Mouse (Mus musculus) liver, embryonic 15.5 days (tissue): ENCODE measurements around the gene Sh3bp4. TPM values are rescaled to one million over a fixed set of nuclear protein-coding genes. Genes with fewer than 3 reads are reported as not detected.

Experiments
- ATAC-seq: fragments of 200-750 bp; cut with Nextera tagmentation; 2 replicates; pipeline ENCODE4 v1.8.0; 2017; ENCODE audit warnings: moderate number of reproducible peaks, mild to moderate bottlenecking, moderate library complexity; ENCODE audit not compliant: insufficient read depth
- H3K27ac ChIP-seq: fragments of 300-500 bp; sonication (generic); replicated peaks from 2 replicates; pipeline ENCODE4 v1.5.1; 2015; ENCODE audit warnings: mild to moderate bottlenecking, inconsistent platforms
- H3K27me3 ChIP-seq: fragments of 300-500 bp; sonication (generic); 2 replicates; pipeline ENCODE4 v1.6.1; 2015; ENCODE audit warnings: mild to moderate bottlenecking, inconsistent platforms
- H3K36me3 ChIP-seq: fragments of 300-500 bp; sonication (generic); replicated peaks from 2 replicates; pipeline ENCODE4 v1.6.1; 2015; ENCODE audit warnings: moderate library complexity, mild to moderate bottlenecking, inconsistent platforms
- H3K4me1 ChIP-seq: fragments of 300-500 bp; sonication (generic); replicated peaks from 2 replicates; pipeline ENCODE4 v1.6.1; 2015; ENCODE audit warnings: inconsistent platforms
- H3K4me2 ChIP-seq: fragments of 300-500 bp; sonication (generic); 2 replicates; pipeline ENCODE4 v1.6.1; 2015; ENCODE audit warnings: moderate library complexity, mild to moderate bottlenecking, inconsistent platforms
- H3K4me3 ChIP-seq: fragments of 300-500 bp; sonication (generic); replicated peaks from 2 replicates; pipeline ENCODE4 v1.5.1; 2015; ENCODE audit warnings: mild to moderate bottlenecking, inconsistent platforms
- H3K9ac ChIP-seq: fragments of 300-500 bp; sonication (generic); 2 replicates; pipeline ENCODE4 v1.6.1; 2015; ENCODE audit warnings: moderate library complexity, mild to moderate bottlenecking, inconsistent platforms
- H3K9me3 ChIP-seq: fragments of 300-500 bp; sonication (generic); replicated peaks from 2 replicates; pipeline ENCODE4 v1.6.1; 2016; ENCODE audit warnings: inconsistent platforms
- WGBS: fragments of 180-500 bp; shearing (Covaris S2); methylation state at CpG from one replicate; pipeline ENCODE4 v1.1.7; 2015; ENCODE audit warnings: mixed read lengths; ENCODE audit not compliant: insufficient replicate concordance; 5-methylcytosine and 5-hydroxymethylcytosine counted together
- polyA plus RNA-seq: library from polyadenylated mRNA; unstranded; fragments of >200 nt; fragmentation: Nextera tagmentation; extraction: Ambion mirVana; gene quantifications from 2 replicates; pipeline ENCODE4 v1.2.1, GENCODE M21; 2015

The Sh3bp4 gene
- polyA plus RNA-seq, 1 experiment from 2014 or later = 0.99 TPM

DNA sequence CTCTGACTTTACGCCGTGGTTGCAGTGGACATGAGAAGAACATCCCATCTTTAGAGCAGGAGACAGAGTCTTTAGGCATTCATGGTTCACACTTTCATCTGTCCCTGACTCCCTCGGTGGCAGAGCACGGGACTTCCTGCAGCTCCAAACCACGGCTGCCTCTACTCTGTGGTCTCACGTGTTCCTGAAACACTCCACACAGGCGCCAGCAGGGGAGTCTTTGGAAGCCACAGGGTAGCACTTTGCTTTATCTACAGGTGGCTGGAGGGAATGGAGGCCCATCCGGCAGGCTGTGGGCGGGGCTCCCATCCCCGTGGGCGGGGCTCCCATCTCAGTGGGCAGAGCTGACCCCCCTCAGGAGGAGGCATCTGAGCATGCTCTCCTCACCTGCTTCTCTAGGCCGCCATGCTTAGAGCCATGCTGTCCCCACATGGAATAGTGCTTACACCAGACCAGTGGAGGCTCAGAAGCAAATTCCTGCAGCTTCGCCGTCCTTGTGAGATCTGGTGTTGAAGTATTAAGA lies 60.9 kb downstream of the Sh3bp4 start:
- no peak overlapping the region for H3K4me2 ChIP-seq
- no peaks in the 10 kb centered on the region for H3K36me3 ChIP-seq
- H3K27me3 ChIP-seq = no peaks in the 10 kb centered on the region
- H3K9me3 ChIP-seq = no peaks in the 10 kb centered on the region
- H3K9ac ChIP-seq = no peak overlapping the region
- no peaks in the 10 kb centered on the region for H3K4me1 ChIP-seq
- H3K4me3 ChIP-seq = no peak overlapping the region
- ATAC-seq = no peak
- H3K27ac ChIP-seq = no peak overlapping the region
- 44% methylated on average over 14 of the region's 14 CpGs for WGBS

- Histone ChIP-seq H3K27ac (no peak overlapping the region), H3K27me3 (no peaks in the 10 kb centered on the region), H3K4me1 (no peaks in the 10 kb centered on the region), H3K4me2 (no peak overlapping the region), H3K9me3 (no peaks in the 10 kb centered on the region), H3K9ac (no peak overlapping the region), H3K36me3 (no peaks in the 10 kb centered on the region), H3K4me3 (no peak overlapping the region)
- WGBS = 64% methylated on average over 8 of the region's 8 CpGs
- ATAC-seq = no peak
Observed at GRCm38 (mm10) chr1:89131707-89132106, 61.5 kb downstream of the Sh3bp4 start.

DNA sequence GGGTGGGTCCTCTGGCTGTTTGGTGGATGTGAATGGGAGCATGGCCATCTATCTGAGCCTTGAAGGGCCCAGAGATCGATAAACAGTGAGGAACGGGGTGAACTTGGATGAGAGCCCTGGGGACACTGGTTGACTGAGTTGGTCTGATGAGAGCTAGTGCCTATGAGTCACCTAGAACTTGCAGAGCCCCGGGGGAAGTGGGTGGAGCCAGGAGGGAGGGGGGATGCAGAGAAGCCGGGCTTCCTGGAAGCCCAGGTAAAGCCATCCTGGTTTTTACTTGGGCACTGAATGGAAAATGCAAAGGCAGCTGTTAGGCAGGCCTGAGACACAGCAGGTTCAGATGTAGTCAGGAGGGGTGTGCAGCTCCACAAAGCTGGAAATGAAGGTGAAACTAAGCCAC lies 63.1 kb downstream of the Sh3bp4 start:
- no peak overlapping the region for H3K9ac ChIP-seq
- H3K27me3 ChIP-seq = no peaks in the 10 kb centered on the region
- no peaks in the 10 kb centered on the region for H3K36me3 ChIP-seq
- H3K4me2 ChIP-seq = no peak overlapping the region
- no peak overlapping the region for H3K27ac ChIP-seq
- no peaks in the 10 kb centered on the region for H3K4me1 ChIP-seq
- ATAC-seq = no peak
- H3K4me3 ChIP-seq = no peak overlapping the region
- H3K9me3 ChIP-seq = no peaks in the 10 kb centered on the region
- WGBS = 43% methylated on average over 4 of the region's 4 CpGs

- no peak for ATAC-seq
- no peak overlapping the region for H3K4me3 ChIP-seq
- H3K4me2 ChIP-seq = no peak overlapping the region
- no peaks in the 10 kb centered on the region for H3K9me3 ChIP-seq
- no peaks in the 10 kb centered on the region for H3K27me3 ChIP-seq
- no peak overlapping the region for H3K27ac ChIP-seq
- no peak overlapping the region for H3K9ac ChIP-seq
- 54% methylated on average over 4 of the region's 4 CpGs for WGBS
- H3K36me3 ChIP-seq = no peaks in the 10 kb centered on the region
- H3K4me1 ChIP-seq = no peaks in the 10 kb centered on the region
Observed at GRCm38 (mm10) chr1:89133717-89134116, 63.5 kb downstream of the Sh3bp4 start.

- Histone ChIP-seq H3K36me3 (no peaks in the 10 kb centered on the region), H3K27me3 (no peaks in the 10 kb centered on the region), H3K4me3 (no peak overlapping the region), H3K9me3 (no peaks in the 10 kb centered on the region), H3K4me2 (no peak overlapping the region), H3K9ac (no peak overlapping the region), H3K27ac (no peak overlapping the region), H3K4me1 (no peaks in the 10 kb centered on the region)
- ATAC-seq = no peak
- 70% methylated on average over 13 of the region's 13 CpGs for WGBS
Observed at GRCm38 (mm10) chr1:89136089-89136811, 66.0 kb downstream of the Sh3bp4 start.

GRCm38 (mm10) chr1:89137086-89137816 lies 67.0 kb downstream of the Sh3bp4 start:
- Histone ChIP-seq H3K4me3 (no peak overlapping the region), H3K9me3 (no peaks in the 10 kb centered on the region), H3K27me3 (no peaks in the 10 kb centered on the region), H3K36me3 (no peaks in the 10 kb centered on the region), H3K4me2 (no peak overlapping the region), H3K27ac (no peak overlapping the region), H3K9ac (no peak overlapping the region), H3K4me1 (no peaks in the 10 kb centered on the region)
- no peak for ATAC-seq
- 71% methylated on average over 13 of the region's 13 CpGs for WGBS

DNA sequence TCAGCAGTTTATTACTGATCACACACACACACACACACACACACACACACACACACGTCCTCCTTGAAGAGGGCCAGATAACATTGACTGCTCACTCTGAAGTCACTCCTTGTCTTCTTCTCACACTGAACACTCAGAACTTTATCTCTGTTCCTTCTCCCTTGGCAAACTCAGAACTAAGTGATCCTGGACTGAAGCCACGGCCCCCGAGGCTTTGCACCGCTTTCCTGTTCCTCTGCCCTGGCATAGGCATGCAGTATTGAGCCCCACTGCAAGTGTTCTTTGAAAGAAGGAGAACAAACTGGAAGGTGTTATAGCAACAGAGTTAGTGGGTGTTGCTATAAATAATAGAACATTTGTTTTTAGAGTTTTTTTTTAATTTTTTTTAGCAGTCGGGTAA lies 68.1 kb downstream of the Sh3bp4 start:
- WGBS = 46% methylated on average over 5 of the region's 5 CpGs
- ATAC-seq = no peak

DNA sequence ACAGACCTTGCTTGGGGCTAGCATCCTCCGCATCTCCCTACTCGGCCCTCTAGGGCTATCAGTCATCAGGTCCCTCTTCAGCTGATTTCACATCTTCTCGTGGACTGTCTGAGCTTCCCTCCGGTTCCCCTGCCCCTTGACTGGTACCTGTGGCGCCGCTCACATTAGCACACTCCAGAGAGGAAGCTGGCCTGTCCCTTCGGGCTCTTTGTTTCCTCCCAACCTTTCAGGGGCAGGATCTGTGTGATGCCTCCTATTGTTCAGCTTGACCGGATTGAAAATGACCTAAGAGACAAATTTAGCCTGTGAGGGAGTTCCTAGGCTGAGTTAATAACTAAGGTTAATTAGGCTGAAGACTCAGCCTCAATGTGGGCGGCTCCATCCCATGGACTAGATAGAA lies 69.9 kb downstream of the Sh3bp4 start:
- no peaks in the 10 kb centered on the region for H3K4me1 ChIP-seq
- no peak overlapping the region for H3K4me3 ChIP-seq
- no peak overlapping the region for H3K27ac ChIP-seq
- WGBS = 60% methylated on average over 9 of the region's 9 CpGs
- ATAC-seq = no peak
- no peaks in the 10 kb centered on the region for H3K9me3 ChIP-seq
- no peak overlapping the region for H3K4me2 ChIP-seq
- H3K36me3 ChIP-seq = no peaks in the 10 kb centered on the region
- H3K9ac ChIP-seq = no peak overlapping the region
- no peaks in the 10 kb centered on the region for H3K27me3 ChIP-seq

More for the DNA sequence above, 68.1 kb downstream of the Sh3bp4 start:
- no peaks in the 10 kb centered on the region for H3K4me1 ChIP-seq
- no peak overlapping the region for H3K27ac ChIP-seq
- H3K4me3 ChIP-seq = no peak overlapping the region
- no peaks in the 10 kb centered on the region for H3K9me3 ChIP-seq
- H3K27me3 ChIP-seq = no peaks in the 10 kb centered on the region
- H3K36me3 ChIP-seq = no peaks in the 10 kb centered on the region
- no peak overlapping the region for H3K4me2 ChIP-seq
- H3K9ac ChIP-seq = no peak overlapping the region

DNA sequence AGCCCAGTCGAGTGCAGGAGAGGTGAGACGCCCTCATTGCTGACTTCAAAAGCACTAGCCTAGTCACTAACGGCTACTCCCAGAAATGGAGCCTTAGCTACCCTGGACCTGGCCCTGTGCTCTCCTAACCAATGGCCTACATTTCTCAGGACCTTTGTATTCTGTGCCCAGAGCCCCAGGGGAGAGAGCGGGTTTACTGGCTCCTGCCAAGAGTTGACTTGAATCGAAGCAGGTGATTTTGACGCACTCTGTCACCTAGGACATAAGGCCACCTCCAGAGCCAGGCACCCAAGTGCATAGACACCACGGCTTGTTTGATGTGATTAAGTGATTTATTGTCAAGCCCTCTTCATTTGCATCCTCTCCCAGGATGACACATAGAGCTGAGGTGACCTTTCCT lies 80.9 kb downstream of the Sh3bp4 start:
- no peaks in the 10 kb centered on the region for H3K36me3 ChIP-seq
- H3K9ac ChIP-seq = no peak overlapping the region
- H3K27ac ChIP-seq = no peak overlapping the region
- H3K9me3 ChIP-seq = no peaks in the 10 kb centered on the region
- 66% methylated on average over 7 of the region's 7 CpGs for WGBS
- H3K4me2 ChIP-seq = no peak overlapping the region
- H3K4me1 ChIP-seq = no peaks in the 10 kb centered on the region
- H3K27me3 ChIP-seq = no peaks in the 10 kb centered on the region
- no peak overlapping the region for H3K4me3 ChIP-seq
- no peak for ATAC-seq

DNA sequence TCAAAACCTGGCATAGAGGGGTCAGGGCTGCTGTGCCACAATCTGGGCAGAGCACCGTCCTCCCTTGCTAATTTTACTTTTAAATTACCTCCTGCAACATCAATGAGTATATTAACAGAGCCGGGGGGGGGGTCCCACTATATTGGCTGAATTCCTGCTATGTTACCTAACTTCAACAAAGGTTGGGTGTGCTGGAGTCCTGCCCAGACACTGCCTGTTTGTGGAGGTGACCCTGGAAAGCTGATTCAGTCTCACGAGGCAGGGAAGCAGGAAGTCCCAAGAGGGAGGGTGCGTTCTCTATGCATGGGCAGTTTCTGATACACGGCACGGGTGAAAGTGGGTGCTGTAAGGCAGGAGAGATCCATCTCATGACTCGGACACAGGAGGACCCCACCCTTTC lies 82.4 kb downstream of the Sh3bp4 start:
- no peak overlapping the region for H3K4me3 ChIP-seq
- no peak overlapping the region for H3K4me2 ChIP-seq
- no peaks in the 10 kb centered on the region for H3K4me1 ChIP-seq
- H3K9ac ChIP-seq = no peak overlapping the region
- no peak overlapping the region for H3K27ac ChIP-seq
- 58% methylated on average over 7 of the region's 7 CpGs for WGBS
- no peaks in the 10 kb centered on the region for H3K36me3 ChIP-seq
- H3K9me3 ChIP-seq = no peaks in the 10 kb centered on the region
- H3K27me3 ChIP-seq = no peaks in the 10 kb centered on the region
- no peak for ATAC-seq

DNA sequence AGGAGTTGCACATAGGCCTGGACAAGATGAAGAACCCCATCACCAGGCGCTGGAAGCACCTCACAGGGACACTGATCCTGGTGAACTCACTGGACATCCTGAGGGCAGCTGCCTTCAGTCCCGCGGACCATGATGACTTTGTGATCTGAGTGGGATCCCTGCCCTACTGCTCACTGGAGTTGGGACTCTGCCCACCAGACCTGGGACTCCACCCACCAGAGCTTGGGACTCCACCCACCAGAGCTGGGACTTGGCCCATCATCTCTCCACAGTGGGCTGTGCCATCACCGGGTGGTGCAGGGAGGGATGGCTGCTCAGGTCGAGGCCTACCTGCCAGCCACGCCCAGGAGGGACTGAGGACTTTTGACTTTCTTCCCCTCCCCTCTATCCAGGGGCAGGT lies 83.0 kb downstream of the Sh3bp4 start:
- Histone ChIP-seq H3K4me1 (no peaks in the 10 kb centered on the region), H3K4me3 (no peak overlapping the region), H3K27ac (no peak overlapping the region), H3K27me3 (no peaks in the 10 kb centered on the region), H3K9me3 (no peaks in the 10 kb centered on the region), H3K36me3 (no peaks in the 10 kb centered on the region), H3K4me2 (no peak overlapping the region), H3K9ac (no peak overlapping the region)
- no peak for ATAC-seq
- 67% methylated on average over 6 of the region's 6 CpGs for WGBS
